Mouse (Mus musculus) bone marrow, adult 2 months (tissue): Measurements from ENCODE around the gene Slc5a8.

Experiments
- CTCF ChIP-seq: fragments of 200-500 bp; IDR thresholded peaks from 2 replicates; pipeline ENCODE4 v1.5.1; 2011; ENCODE audit warnings: low read length, control low read depth; ENCODE audit not compliant: control insufficient read depth, insufficient read depth
- POLR2A ChIP-seq: fragments of 200-500 bp; IDR thresholded peaks from 2 replicates; pipeline ENCODE4 v1.6.1; 2011; ENCODE audit warnings: low read depth, mild to moderate bottlenecking, control low read depth, low read length, borderline replicate concordance; ENCODE audit not compliant: control insufficient read depth

- TF ChIP-seq CTCF (no peak), POLR2A (no peak)
Measured at GRCm38 (mm10) chr10:88892560-88893087, 6.8 kb downstream of the Slc5a8 start.
